ENCODE assay signal across 8 mouse cellular contexts in genomic region chr4:95054336-95054735, GRCm38 (mm10). TPM values are rescaled to one million over a fixed set of nuclear protein-coding genes. Genes with fewer than 3 reads are reported as not detected.
DNase-seq lines count a peak whose midpoint lies in the region; ATAC-seq and TF ChIP-seq lines count a peak whose summit lies in the region.

No protein-coding gene starts in this region.

- 0 out of 2 replicates have a peak, but pooled peaks cover 7% of the 10 kb centered on the region for H3K4me1 ChIP-seq in heart, embryonic 15.5 days (replicated peaks)
- peaks cover 9% of the 10 kb centered on the region for H3K4me1 ChIP-seq in bone marrow macrophage, adult 2 months (ENCODE audit: control insufficient read depth, insufficient read depth, low read length)
- H3K4me1 ChIP-seq in hindbrain, embryonic 12.5 days, result peaks cover 12% of the 10 kb centered on the region
- H3K4me1 ChIP-seq in midbrain, embryonic 11.5 days (ENCODE audit: control insufficient read depth, insufficient read depth, low read length), result peaks cover 3% of the 10 kb centered on the region

- 57% methylated on average over 4 of the region's 4 CpGs for WGBS in heart, embryonic 15.5 days
- 44% methylated on average over 4 of the region's 4 CpGs for WGBS in hindbrain, embryonic 12.5 days
- WGBS in midbrain, embryonic 11.5 days, result 59% methylated on average over 4 of the region's 4 CpGs

- no peak overlapping the region for H3K9ac ChIP-seq in heart, embryonic 15.5 days
- H3K9ac ChIP-seq in hindbrain, embryonic 12.5 days, result no peak overlapping the region
- H3K9ac ChIP-seq in midbrain, embryonic 11.5 days (ENCODE audit: low read length), result no peak overlapping the region

- no peaks in the 10 kb centered on the region for H3K27me3 ChIP-seq in heart, embryonic 15.5 days
- H3K27me3 ChIP-seq in hindbrain, embryonic 12.5 days, result no peaks in the 10 kb centered on the region
- no peaks in the 10 kb centered on the region for H3K27me3 ChIP-seq in midbrain, embryonic 11.5 days (ENCODE audit: control insufficient read depth, insufficient read depth, low read length)

- H3K9me3 ChIP-seq in heart, embryonic 15.5 days (replicated peaks), result no peaks in the 10 kb centered on the region
- H3K9me3 ChIP-seq in hindbrain, embryonic 12.5 days (replicated peaks), result no peaks in the 10 kb centered on the region
- no peaks in the 10 kb centered on the region for H3K9me3 ChIP-seq in midbrain, embryonic 11.5 days (ENCODE audit: control insufficient read depth, low read length)

- no peak overlapping the region for H3K4me3 ChIP-seq in heart, embryonic 15.5 days
- H3K4me3 ChIP-seq in bone marrow macrophage, adult 2 months (ENCODE audit: insufficient read depth, low read length), result peak overlapping the region; percentile 11; the same call in 1 of the 2 replicates
- H3K4me3 ChIP-seq in hindbrain, embryonic 12.5 days, result no peak overlapping the region
- no peak overlapping the region for H3K4me3 ChIP-seq in midbrain, embryonic 11.5 days (ENCODE audit: low read depth, low read length)

- DNase-seq in heart, adult 9 months (ENCODE audit: low spot score in 2 of 2), result no peak
- DNase-seq in midbrain, embryonic 11.5 days (ENCODE audit: low spot score, missing footprints), result no peak
- DNase-seq in adipocyte (ENCODE audit: low spot score), result no peak
- no peak for DNase-seq in cerebellum, adult 18-20 months

- peak overlapping the region; percentile 76 for H3K4me2 ChIP-seq in heart, embryonic 15.5 days
- H3K4me2 ChIP-seq in hindbrain, embryonic 12.5 days (replicated peaks), result 0 out of 2 replicates have a peak overlapping the region, but pooled peaks have one; percentile 96
- H3K4me2 ChIP-seq in midbrain, embryonic 11.5 days, result peak overlapping the region; percentile 55; the same call in 1 of the 2 replicates

- peak overlapping the region; percentile 99 for H3K27ac ChIP-seq in heart, embryonic 15.5 days
- peak overlapping the region; percentile 87 for H3K27ac ChIP-seq in bone marrow macrophage, adult 2 months (ENCODE audit: insufficient read depth, low read depth, low read length)
- no peak overlapping the region for H3K27ac ChIP-seq in hindbrain, embryonic 12.5 days
- H3K27ac ChIP-seq in midbrain, embryonic 11.5 days (ENCODE audit: low read depth, low read length), result no peak overlapping the region

- TF ChIP-seq CTCF in bone marrow macrophage, adult 2 months (IDR thresholded peaks at IDR 0.05; ENCODE audit: low read depth, low read length), result no peak

- H3K36me3 ChIP-seq in heart, embryonic 15.5 days, result no peaks in the 10 kb centered on the region
- H3K36me3 ChIP-seq in hindbrain, embryonic 12.5 days, result no peaks in the 10 kb centered on the region
- no peaks in the 10 kb centered on the region for H3K36me3 ChIP-seq in midbrain, embryonic 11.5 days (ENCODE audit: control insufficient read depth, insufficient read depth, low read length)

- no peak for TF ChIP-seq POLR2A in bone marrow macrophage, adult 2 months (IDR thresholded peaks at IDR 0.05; ENCODE audit: borderline replicate concordance, low read depth, low read length)

- ATAC-seq in heart, embryonic 15.5 days (replicated peaks; ENCODE audit: insufficient number of reproducible peaks, insufficient read depth, low FRiP score, low read depth), result no peak
- ATAC-seq in hindbrain, embryonic 12.5 days (ENCODE audit: low FRiP score), result no peak
- no peak for ATAC-seq in midbrain, embryonic 11.5 days (ENCODE audit: low FRiP score)
- no peak for ATAC-seq in megakaryocyte, adult 5-6 weeks (ENCODE audit: poor library complexity, severe bottlenecking)

RNA-seq across cellular contexts. Expression of gene Jun, which starts 2.3 kb away (rescaled TPM):
- 70.7 and 75.5 TPM in 2 replicates for polyA plus RNA-seq in heart, embryonic 15.5 days (2015; fragmentation: Nextera tagmentation; extraction: Ambion mirVana)
- polyA plus RNA-seq in bone marrow macrophage, adult 2 months (2012; ENCODE audit: insufficient read depth, insufficient read length, missing spikeins), result 37.4 and 39.6 TPM in 2 replicates
- 70.7 and 86.0 TPM in 2 replicates for polyA plus RNA-seq in hindbrain, embryonic 12.5 days (2016; fragmentation: Nextera tagmentation; extraction: Ambion mirVana)
- polyA plus RNA-seq in midbrain, embryonic 11.5 days (2014; fragmentation: Nextera tagmentation; extraction: Ambion mirVana), result 26.1 and 29.1 TPM in 2 replicates
- 88.4 and 91.5 TPM in 2 replicates for total RNA-seq in megakaryocyte, adult 5-6 weeks (2015)
- 141 and 162 TPM in 2 replicates for total RNA-seq in megakaryocyte, adult 5-6 weeks (2017)

Comparison
In these comparisons a context has a peak if more than half of its experiments do, and no peak if none do; other contexts are left out.
1. H3K27ac ChIP-seq: peak in heart, embryonic 15.5 days (single experiment) and bone marrow macrophage, adult 2 months (single experiment); none in hindbrain, embryonic 12.5 days (single experiment) and midbrain, embryonic 11.5 days (single experiment).
2. Peak in every context shown above with its lines, with median percentiles within 50 percentile points of each other: H3K4me2 ChIP-seq.